Mouse (Mus musculus): ENCODE results near the gene Nup93. TPM values are rescaled to one million over a fixed set of nuclear protein-coding genes. Genes with fewer than 3 reads are reported as not detected.

The Nup93 gene
- polyA plus RNA-seq, 1 experiment from 2014 or later = 28.1 TPM

DNA sequence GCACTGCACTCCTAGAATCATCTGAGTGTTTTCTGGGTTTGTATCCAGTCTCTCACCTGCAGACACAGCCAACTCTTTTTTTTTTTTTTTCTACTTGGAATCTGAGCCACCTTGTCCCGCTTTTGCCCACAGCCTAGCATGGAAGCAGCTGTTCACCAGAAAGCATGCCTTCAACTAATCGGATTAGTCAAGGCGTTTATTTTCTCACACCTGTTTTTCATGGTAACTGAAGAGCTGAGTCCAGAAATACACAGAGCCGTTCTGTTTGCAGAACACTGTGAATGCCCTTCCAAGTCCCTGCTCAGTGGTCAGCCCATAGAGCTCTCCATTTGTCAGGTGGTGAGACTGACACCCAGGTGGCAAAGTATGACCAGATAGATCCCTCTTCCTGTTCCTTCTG lies 107.7 kb downstream of the Nup93 start:
- H3K4me2 ChIP-seq (replicated peaks; ENCODE audit: low read depth) = no peak overlapping the region
- no peak overlapping the region for H3K4me3 ChIP-seq (ENCODE audit: low read depth, low read length)
- no peak for DNase-seq (ENCODE audit: low spot score)
- H3K36me3 ChIP-seq (ENCODE audit: control insufficient read depth, insufficient read depth, low read length) = no peaks in the 10 kb centered on the region
- H3K27me3 ChIP-seq (ENCODE audit: control insufficient read depth, insufficient read depth, low read length) = no peaks in the 10 kb centered on the region
- TF ChIP-seq CTCF (IDR thresholded peaks at IDR 0.05; ENCODE audit: low read depth) (no peak), EP300 (optimal IDR thresholded peaks at IDR 0.05) (no peak)
- WGBS = 53% methylated on average over 4 of the region's 4 CpGs
- no peak overlapping the region for H3K27ac ChIP-seq (replicated peaks)
- no peaks in the 10 kb centered on the region for H3K9me3 ChIP-seq (ENCODE audit: control insufficient read depth, low read length)
- H3K4me1 ChIP-seq (replicated peaks; ENCODE audit: control insufficient read depth, insufficient read depth) = no peaks in the 10 kb centered on the region
- ATAC-seq (ENCODE audit: low FRiP score, low TSS enrichment) = no peak
- no peak overlapping the region for H3K9ac ChIP-seq (ENCODE audit: low read length)

DNA sequence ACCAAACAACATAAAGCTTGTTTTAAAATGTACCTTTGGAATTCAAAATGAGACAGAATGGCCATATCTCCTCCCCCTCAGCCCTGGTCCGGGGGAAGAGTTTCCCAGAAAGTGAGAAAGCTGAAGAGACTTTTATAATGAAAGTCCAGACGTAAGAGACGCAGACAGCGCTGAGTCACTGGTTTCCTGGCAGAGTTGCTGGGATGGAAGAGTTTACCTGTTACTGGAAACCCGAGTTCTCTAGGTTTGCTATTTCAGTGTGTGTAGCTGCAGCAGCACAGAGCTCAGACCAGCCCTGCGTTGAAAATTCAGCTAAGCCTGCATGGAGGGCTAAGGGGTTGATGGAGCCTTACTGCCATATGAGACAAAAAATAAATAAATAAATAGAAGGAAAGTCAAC lies 108.7 kb downstream of the Nup93 start:
- WGBS = 76% methylated on average over 6 of the region's 6 CpGs
- no peaks in the 10 kb centered on the region for H3K36me3 ChIP-seq (ENCODE audit: control insufficient read depth, insufficient read depth, low read length)

GRCm38 (mm10) chr8:94324071-94324470 lies 109.7 kb downstream of the Nup93 start:
- WGBS = 46% methylated on average over 12 of the region's 12 CpGs
- no peaks in the 10 kb centered on the region for H3K27me3 ChIP-seq (ENCODE audit: control insufficient read depth, insufficient read depth, low read length)

More for the DNA sequence above, 108.7 kb downstream of the Nup93 start:
- H3K4me3 ChIP-seq (ENCODE audit: low read depth, low read length) = no peak overlapping the region
- no peak overlapping the region for H3K4me2 ChIP-seq (replicated peaks; ENCODE audit: low read depth)
- no peak overlapping the region for H3K9ac ChIP-seq (ENCODE audit: low read length)
- no peak for TF ChIP-seq CTCF (IDR thresholded peaks at IDR 0.05; ENCODE audit: low read depth)
- no peak for TF ChIP-seq EP300 (optimal IDR thresholded peaks at IDR 0.05)
- no peak overlapping the region for H3K27ac ChIP-seq (replicated peaks)
- H3K9me3 ChIP-seq (ENCODE audit: control insufficient read depth, low read length) = no peaks in the 10 kb centered on the region
- no peaks in the 10 kb centered on the region for H3K4me1 ChIP-seq (replicated peaks; ENCODE audit: control insufficient read depth, insufficient read depth)
- ATAC-seq (ENCODE audit: low FRiP score, low TSS enrichment) (no peak), DNase-seq (ENCODE audit: low spot score) (no peak)
- H3K27me3 ChIP-seq (ENCODE audit: control insufficient read depth, insufficient read depth, low read length) = no peaks in the 10 kb centered on the region

GRCm38 (mm10) chr8:94326016-94326415 lies 111.7 kb downstream of the Nup93 start:
- no peaks in the 10 kb centered on the region for H3K9me3 ChIP-seq (ENCODE audit: control insufficient read depth, low read length)
- H3K27ac ChIP-seq (replicated peaks) = no peak overlapping the region
- no peak for DNase-seq (ENCODE audit: low spot score)
- ATAC-seq (ENCODE audit: low FRiP score, low TSS enrichment) = no peak
- no peak for TF ChIP-seq EP300 (optimal IDR thresholded peaks at IDR 0.05)
- no peak for TF ChIP-seq CTCF (IDR thresholded peaks at IDR 0.05; ENCODE audit: low read depth)
- H3K36me3 ChIP-seq (ENCODE audit: control insufficient read depth, insufficient read depth, low read length) = no peaks in the 10 kb centered on the region
- H3K4me3 ChIP-seq (ENCODE audit: low read depth, low read length) = no peak overlapping the region
- H3K4me1 ChIP-seq (replicated peaks; ENCODE audit: control insufficient read depth, insufficient read depth) = no peaks in the 10 kb centered on the region
- WGBS = 47% methylated on average over 4 of the region's 4 CpGs
- no peak overlapping the region for H3K4me2 ChIP-seq (replicated peaks; ENCODE audit: low read depth)
- H3K9ac ChIP-seq (ENCODE audit: low read length) = no peak overlapping the region
- H3K27me3 ChIP-seq (ENCODE audit: control insufficient read depth, insufficient read depth, low read length) = no peaks in the 10 kb centered on the region

More at GRCm38 (mm10) chr8:94324071-94324470, 109.7 kb downstream of the Nup93 start:
- Histone ChIP-seq H3K9me3 (ENCODE audit: control insufficient read depth, low read length) (no peaks in the 10 kb centered on the region), H3K4me1 (replicated peaks; ENCODE audit: control insufficient read depth, insufficient read depth) (no peaks in the 10 kb centered on the region), H3K27ac (replicated peaks) (no peak overlapping the region), H3K4me2 (replicated peaks; ENCODE audit: low read depth) (no peak overlapping the region), H3K9ac (ENCODE audit: low read length) (no peak overlapping the region), H3K36me3 (ENCODE audit: control insufficient read depth, insufficient read depth, low read length) (no peaks in the 10 kb centered on the region), H3K4me3 (ENCODE audit: low read depth, low read length) (no peak overlapping the region)
- TF ChIP-seq EP300 (optimal IDR thresholded peaks at IDR 0.05) (no peak), CTCF (IDR thresholded peaks at IDR 0.05; ENCODE audit: low read depth) (no peak)
- no peak for DNase-seq (ENCODE audit: low spot score)
- ATAC-seq (ENCODE audit: low FRiP score, low TSS enrichment) = no peak

- Histone ChIP-seq H3K4me1 (replicated peaks; ENCODE audit: control insufficient read depth, insufficient read depth) (no peaks in the 10 kb centered on the region), H3K27me3 (ENCODE audit: control insufficient read depth, insufficient read depth, low read length) (no peaks in the 10 kb centered on the region), H3K36me3 (ENCODE audit: control insufficient read depth, insufficient read depth, low read length) (no peaks in the 10 kb centered on the region), H3K4me2 (replicated peaks; ENCODE audit: low read depth) (no peak within 1 kb of the TSS), H3K9me3 (ENCODE audit: control insufficient read depth, low read length) (no peaks in the 10 kb centered on the region), H3K27ac (replicated peaks) (no peak within 1 kb of the TSS), H3K9ac (ENCODE audit: low read length) (no peak within 1 kb of the TSS; the same call in 1 of the 2 replicates), H3K4me3 (ENCODE audit: low read depth, low read length) (no peak within 1 kb of the TSS)
- WGBS = 77% methylated on average over 21 of the region's 21 CpGs
- TF ChIP-seq EP300 (optimal IDR thresholded peaks at IDR 0.05) = no peak
- no peak for TF ChIP-seq CTCF (IDR thresholded peaks at IDR 0.05; ENCODE audit: low read depth)
- no peak for DNase-seq (ENCODE audit: low spot score)
- no peak for ATAC-seq (ENCODE audit: low FRiP score, low TSS enrichment)
Observed at GRCm38 (mm10) chr8:94328932-94329728, 114.8 kb downstream of the Nup93 start, which contains the start of gene Slc12a3. Gene Slc12a3, plus strand, starts transcription at chr8:94329201.

- Histone ChIP-seq H3K9me3 (ENCODE audit: control insufficient read depth, low read length) (no peaks in the 10 kb centered on the region), H3K27me3 (ENCODE audit: control insufficient read depth, insufficient read depth, low read length) (no peaks in the 10 kb centered on the region), H3K9ac (ENCODE audit: low read length) (no peak overlapping the region), H3K4me2 (replicated peaks; ENCODE audit: low read depth) (no peak overlapping the region), H3K27ac (replicated peaks) (no peak overlapping the region), H3K36me3 (ENCODE audit: control insufficient read depth, insufficient read depth, low read length) (no peaks in the 10 kb centered on the region), H3K4me1 (replicated peaks; ENCODE audit: control insufficient read depth, insufficient read depth) (no peaks in the 10 kb centered on the region), H3K4me3 (ENCODE audit: low read depth, low read length) (no peak overlapping the region)
- peak; percentile 65 for ATAC-seq (ENCODE audit: low FRiP score, low TSS enrichment)
- DNase-seq (ENCODE audit: low spot score) = peak; percentile 74
- WGBS = 27% methylated on average over 4 of the region's 4 CpGs
- no peak for TF ChIP-seq EP300 (optimal IDR thresholded peaks at IDR 0.05)
- TF ChIP-seq CTCF (IDR thresholded peaks at IDR 0.05; ENCODE audit: low read depth) = peak; percentile 97
Observed at GRCm38 (mm10) chr8:94330733-94331132, 116.4 kb downstream of the Nup93 start.

All from stomach, postnatal 0 days (tissue).